Mouse (Mus musculus): ENCODE measurements around the gene Cbx6.
A peak's percentile ranks its signal among the peaks of the same experiment; 100 is the strongest.

Cbx6 gene

DNA sequence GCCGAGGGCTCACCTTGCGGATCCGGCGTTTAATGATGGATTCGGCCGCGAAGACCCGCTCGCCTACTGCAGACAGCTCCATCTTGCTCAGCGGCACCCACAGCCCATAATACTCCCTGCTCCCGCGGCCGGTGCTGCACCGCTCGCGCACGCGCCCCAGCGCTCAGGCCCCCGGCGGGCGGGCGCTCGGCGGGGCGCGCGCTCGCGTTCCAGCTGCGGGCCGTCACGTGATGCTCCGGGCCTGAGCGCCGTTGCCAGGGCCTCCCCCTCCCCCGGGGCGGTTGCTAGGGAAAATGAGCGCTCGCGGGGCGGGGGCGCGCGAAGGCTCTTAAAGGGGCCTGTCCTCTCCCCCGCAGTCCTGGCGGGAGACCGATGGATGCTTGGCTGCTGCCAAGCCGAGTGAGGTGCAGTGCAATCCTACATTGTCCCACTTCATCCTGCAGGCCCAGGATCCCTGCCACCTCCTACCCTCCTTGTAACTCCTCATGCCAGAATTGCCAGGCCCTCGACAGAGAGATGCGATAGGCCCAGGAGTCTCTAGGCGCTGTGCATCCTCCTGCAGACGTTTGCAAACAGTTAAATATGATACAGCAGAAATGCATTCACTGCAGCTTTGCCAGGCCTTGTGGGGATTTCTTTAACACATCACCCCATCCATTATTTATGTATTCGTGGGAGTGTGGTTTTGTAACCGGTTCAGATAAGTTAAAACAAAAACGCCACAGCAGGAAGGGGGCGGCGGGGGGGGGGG, at the start of gene Cbx6, which contains the start of gene Npcd:
TSS of gene Cbx6 (minus strand) at position 559 of the 751 bp plus-strand sequence.
TSS of gene Npcd (minus strand) at position 108 of the 751 bp plus-strand sequence.
- DNase-seq (ENCODE audit: low spot score in 2 of 2): peak; percentile 58 to 78

DNA sequence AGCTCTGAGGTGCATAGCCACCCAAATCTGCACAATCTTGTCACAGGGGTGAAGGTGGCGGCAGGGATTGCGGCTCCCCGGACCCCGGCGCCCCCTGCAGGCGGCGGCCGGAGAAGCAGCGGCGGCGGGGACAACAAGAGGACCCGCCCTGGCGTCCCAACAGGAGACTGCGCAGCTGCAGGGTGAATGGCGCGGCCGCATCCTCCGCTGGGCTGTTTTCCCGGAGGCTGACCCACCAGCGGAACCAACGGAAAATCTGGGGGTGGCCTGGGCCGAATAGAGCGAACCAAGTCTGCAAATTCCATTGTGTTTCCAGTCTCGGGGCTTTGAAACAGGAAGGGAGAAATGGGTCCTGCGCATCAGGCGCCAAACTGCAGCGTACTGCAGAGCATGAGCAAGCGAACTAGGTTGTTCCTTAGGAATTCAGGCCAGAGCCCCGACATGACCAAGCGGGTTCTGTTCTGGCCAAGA, 48.9 kb upstream of the Cbx6 start:
- peak; percentile 84 to 90 for DNase-seq (ENCODE audit: low spot score in 2 of 2)

DNA sequence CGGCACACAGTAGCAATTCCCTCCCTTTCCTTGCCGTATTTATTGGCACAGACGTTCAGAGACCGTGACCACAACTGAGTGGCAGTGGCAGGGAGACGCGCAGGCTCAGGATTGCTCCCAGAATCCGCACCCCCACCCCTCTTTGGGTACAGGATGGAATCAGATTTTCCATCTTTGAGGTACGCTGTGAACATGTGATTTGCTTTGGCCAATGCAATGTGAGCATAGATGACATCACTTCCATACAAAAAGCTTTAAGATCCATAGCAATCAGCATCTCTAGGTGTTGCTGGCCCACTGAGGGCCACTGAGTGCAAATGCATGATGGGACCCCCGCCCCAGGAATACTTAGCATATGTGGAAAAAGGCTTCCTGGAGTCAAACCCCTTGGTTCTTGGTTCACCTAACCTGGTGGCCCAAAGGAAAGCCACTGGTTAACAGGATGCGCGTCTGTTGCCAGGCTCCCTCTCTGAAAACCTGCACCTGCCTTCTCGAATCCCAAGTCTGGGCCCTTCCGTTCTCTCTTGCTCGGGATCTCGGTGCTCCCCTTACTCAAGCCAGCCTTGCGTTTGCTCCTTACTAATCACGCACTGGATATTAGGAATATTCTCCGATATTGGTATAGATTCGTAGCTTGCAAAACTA, 48.3 kb upstream of the Cbx6 start:
- DNase-seq (ENCODE audit: low spot score in 2 of 2): no peak

DNA sequence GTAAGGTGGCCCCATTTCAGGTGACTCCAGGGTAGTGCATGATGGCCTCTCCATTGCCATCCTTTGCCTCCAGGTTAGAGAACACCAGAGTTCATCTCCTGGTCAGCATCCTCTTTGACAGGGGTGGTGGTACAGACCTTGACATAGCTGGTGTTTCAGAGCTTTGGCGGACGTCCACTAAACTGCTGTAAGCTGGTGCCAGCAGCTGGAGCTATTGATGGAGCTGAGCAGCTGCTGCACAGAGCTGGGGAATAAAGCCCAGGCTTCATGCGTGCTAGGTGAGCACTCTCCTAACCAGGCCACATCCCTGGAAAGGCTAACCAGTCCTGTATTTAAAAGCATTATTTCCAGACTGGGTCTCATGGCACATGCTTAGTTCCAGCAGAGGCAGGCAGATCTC, 46.0 kb upstream of the Cbx6 start:
- no peak for DNase-seq (ENCODE audit: low spot score in 2 of 2)

- no peak for DNase-seq (ENCODE audit: low spot score in 2 of 2)
These were observed 44.8 kb upstream of the Cbx6 start for GRCm38 (mm10) chr15:79879319-79879718.

DNA sequence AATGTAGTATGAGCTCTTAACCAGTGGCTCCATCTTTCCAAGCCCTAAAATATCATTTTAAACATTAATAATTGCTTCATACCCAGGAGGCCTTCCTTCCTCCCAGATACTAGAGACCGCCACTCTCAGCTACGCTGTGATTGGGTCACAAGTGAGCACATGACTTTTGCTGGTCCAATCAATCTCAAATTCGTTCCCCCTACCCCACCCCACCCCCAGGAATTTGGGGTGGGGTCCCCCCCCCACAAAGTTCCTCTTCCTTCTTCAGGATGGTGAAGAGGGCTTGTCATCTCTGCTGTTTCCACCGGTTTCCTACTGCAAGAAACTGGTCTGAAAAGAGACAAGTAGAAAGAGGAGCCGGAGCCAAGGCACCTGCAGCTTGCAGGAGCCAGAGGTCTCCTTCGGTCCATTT, 44.2 kb upstream of the Cbx6 start:
- DNase-seq (ENCODE audit: low spot score in 2 of 2): no peak

GRCm38 (mm10) chr15:79875261-79875995, 40.9 kb upstream of the Cbx6 start:
- no peak for DNase-seq (ENCODE audit: low spot score in 2 of 2)

- no peak for DNase-seq (ENCODE audit: low spot score in 2 of 2)
These were observed 39.5 kb upstream of the Cbx6 start for GRCm38 (mm10) chr15:79873995-79874394.

- DNase-seq (ENCODE audit: low spot score in 2 of 2): no peak
These were observed 39.1 kb upstream of the Cbx6 start for GRCm38 (mm10) chr15:79873545-79873944.

GRCm38 (mm10) chr15:79867260-79868002, 32.9 kb upstream of the Cbx6 start:
- no peak for DNase-seq (ENCODE audit: low spot score in 2 of 2)

DNA sequence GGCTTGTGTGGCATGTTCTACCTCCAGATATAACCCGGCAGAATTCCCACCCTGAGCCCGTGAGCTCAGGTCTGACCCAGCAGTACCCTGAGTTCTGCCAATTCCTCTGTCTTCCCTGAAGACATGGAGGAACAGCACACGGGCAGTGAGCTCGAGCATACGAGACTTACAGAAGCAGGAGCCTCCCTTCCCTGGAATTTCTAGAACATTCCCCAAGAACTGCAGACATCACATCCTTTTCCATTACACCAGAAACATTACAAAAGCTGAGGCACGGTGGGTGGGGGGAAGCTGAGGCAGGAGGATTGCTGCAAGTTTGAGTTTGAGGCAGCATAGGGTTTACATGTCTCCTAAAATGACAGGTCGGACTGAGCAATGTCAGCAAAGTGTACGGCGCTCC, 25.3 kb upstream of the Cbx6 start:
- no peak for DNase-seq (ENCODE audit: low spot score in 2 of 2)

DNA sequence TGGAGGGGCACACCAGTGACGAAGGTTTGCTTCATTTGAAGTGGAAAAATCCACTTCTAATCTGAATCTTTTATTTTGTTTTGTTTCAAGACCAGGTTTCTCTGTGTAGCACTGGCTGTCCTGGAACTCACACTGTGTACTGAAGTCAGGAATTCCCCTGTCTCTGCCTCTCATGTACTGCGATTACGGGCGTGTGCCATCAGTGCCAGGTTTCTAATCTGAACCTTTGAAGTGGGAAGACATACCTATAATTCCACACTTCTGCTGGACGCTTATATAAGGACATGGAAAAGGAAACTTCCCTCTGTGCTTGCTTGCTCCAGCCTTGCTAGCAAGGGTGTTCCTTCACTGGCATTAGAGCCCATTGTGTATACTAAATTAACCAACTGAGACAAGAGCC, 24.5 kb upstream of the Cbx6 start:
- no peak for DNase-seq (ENCODE audit: low spot score in 2 of 2)

DNA sequence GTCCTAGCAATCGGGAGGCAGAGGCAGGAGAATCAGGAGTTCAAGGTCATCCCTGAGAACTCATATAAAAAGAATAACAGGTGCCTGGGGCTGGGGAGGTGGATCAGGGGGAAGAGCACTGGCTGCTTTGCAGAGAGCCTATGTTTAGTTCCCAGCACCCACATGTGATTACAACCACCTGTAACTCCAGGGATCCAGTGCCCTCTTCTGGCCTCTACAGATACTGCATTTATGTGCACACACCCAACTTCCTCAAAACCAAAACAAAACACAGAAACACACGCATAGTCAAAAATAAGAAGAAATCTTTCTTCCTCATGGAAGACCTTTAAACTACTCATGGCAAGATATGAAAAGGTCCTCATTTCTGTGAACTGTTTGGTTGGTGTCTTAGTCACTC, 15.7 kb upstream of the Cbx6 start:
- no peak for DNase-seq (ENCODE audit: low spot score in 2 of 2)

DNA sequence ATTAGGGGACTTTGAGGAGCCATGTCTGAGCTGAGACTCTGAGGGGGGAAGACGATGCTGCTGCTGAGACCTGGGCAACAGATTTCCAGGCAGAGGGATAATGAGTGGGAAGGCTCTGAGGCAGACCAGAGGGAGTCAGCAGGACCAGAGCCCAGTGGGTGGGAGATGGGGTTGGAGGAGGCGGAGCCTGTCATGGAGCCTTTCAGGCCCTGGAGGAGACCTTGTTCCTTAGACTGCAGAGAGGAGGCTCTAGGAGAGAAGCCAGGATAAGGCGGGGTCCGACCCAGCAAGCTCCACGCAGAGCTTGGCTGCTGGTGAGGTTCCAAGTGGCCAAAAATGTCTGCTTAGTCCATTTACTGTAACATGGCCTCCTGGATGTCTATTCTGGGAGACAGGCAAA, 12.6 kb upstream of the Cbx6 start:
- no peak for DNase-seq (ENCODE audit: low spot score in 2 of 2)

DNA sequence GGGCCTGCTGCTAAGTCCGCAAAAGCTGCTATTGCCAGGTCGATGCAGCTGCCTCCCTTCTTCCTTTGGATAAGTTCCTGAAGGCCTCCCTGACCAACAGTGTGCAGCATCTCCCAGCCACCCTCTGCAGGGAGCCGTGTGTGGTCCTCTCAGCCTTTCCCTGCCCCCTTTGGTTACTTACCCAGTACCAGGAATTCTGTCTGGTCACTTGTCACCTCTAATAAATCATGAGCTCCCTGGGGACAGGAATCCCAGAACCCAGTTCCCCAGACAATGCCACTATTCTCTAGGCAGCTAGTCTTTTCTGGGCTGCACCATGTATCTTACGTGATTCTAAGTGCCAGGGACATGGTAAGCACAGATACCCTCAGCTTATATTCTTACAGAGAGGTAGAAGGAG, 11.5 kb upstream of the Cbx6 start:
- DNase-seq (ENCODE audit: low spot score in 2 of 2): no peak

- DNase-seq (ENCODE audit: low spot score in 2 of 2): no peak
These were observed 8.5 kb upstream of the Cbx6 start for GRCm38 (mm10) chr15:79842985-79843384.

- DNase-seq (ENCODE audit: low spot score in 2 of 2): no peak
These were observed 5.8 kb upstream of the Cbx6 start for GRCm38 (mm10) chr15:79840281-79840680.

DNA sequence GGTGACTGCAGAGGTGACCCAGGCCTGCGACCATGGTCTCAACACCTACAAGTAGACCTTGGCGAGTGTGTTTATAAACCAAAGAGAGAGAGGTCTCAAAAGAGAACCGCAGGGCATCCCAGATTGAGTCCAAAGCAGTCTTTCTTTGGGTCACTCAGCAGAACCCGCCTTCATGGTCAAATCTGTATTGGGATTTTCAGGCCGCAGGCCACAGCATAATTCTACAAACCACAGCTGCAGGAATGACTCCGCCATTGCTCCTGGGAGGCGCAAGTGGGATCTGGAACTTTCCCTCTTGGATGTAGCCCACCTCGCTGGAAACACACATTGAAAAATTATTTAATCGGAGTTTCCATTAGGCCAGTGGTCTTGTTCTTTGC, 383 bp upstream of the Cbx6 start:
- DNase-seq (ENCODE audit: low spot score in 2 of 2): no peak

DNA sequence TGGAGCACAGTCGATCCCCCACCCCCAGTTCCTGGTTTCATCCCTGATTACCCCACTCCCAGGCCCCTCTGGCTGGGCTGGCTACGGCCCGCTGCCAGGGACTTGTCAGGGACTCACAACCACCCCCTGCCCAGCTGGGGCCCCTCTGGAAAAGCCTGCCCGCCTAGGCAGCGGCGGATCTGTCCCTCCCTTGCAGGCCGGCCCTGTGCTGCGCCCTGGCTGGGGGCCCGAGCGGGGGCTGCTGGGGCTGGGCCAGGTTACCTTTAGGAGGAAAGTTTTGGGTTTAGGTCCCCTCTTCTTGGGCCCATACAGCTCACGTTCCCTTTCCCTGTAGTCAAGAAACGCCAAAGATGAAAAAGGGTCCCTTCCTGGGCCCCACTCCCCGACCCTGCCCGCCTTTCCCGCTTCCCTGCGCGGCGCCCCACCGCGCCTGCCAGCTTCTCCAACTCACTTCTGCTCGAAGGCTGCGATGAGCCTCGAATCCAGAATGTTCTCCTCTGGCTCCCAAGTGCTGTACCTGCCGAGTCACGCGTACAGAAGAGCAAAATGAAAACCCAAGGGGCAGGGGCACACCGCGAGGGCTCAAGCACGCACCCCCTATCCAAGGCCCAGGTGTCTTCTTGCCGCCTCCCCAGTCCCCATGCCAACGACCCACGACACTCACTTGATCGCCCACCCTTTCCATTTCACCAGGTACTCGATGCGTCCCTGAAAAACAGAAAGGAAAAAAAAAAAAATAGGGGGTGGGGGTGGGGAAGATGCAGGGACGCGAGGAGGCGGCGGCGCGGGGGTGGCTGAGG, 1.0 kb downstream of the Cbx6 start:
- no peak for DNase-seq (ENCODE audit: low spot score in 2 of 2)

- DNase-seq (ENCODE audit: low spot score in 2 of 2): peak; percentile 68 to 79
These were observed 2.2 kb downstream of the Cbx6 start for GRCm38 (mm10) chr15:79832064-79832900.
